Mouse (Mus musculus) cerebral cortex, adult 2 months (tissue): ENCODE results near the gene Tmem18.

Experiments used
- WGBS: fragments of 180-500 bp; shearing (Covaris S2); methylation state at CpG from one replicate; pipeline ENCODE4 v1.1.7; 2018; 5-methylcytosine and 5-hydroxymethylcytosine counted together

The Tmem18 gene

DNA sequence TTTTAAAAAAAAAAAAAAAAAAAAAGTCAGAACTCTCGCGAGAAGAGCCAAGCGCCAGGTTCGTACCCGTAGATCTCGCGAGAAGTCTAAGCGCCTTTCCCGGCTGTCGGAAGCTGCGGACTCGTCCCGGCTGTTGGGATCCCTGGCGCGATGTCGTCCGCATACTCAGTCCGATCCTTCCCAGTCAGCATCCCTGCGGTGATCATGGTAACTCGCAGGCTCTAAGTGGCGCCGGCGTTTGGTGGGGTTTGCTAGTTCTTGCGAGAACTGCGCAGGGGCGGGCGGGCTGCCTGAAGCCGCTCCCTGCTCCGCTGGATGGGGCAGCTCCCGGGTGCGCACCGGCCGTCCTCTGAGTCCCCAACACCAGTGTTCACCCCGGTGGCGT lies at the start of gene Tmem18:
Gene Tmem18, plus strand, starts transcription at position 71 of the 385 bp plus-strand sequence.
- under 1% methylated on average over 35 of the region's 35 CpGs for WGBS

DNA sequence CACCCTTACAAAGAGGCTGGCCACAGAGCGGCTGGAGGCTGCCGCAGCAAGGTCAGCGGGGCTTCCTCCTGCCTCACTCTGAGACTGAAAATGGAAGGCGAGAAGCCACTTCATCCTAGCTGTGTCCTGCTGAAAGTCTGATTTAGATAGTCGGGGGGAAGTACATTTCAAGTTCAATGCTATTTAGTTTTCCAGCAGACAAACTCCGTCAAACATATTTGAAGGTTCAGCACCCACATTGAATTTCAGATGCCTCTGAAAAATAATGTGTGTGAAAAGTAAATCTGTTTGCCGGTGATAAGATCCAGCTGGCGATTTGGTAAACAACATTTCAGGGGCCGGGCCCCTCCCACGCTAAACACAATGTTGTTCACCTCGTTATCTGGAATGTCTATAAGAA lies 22.8 kb upstream of the Tmem18 start:
- WGBS, result 35% methylated on average over 11 of the region's 11 CpGs

- WGBS, result 74% methylated on average over 4 of the region's 4 CpGs
Observed at GRCm38 (mm10) chr12:30572075-30572474, 12.2 kb upstream of the Tmem18 start.

DNA sequence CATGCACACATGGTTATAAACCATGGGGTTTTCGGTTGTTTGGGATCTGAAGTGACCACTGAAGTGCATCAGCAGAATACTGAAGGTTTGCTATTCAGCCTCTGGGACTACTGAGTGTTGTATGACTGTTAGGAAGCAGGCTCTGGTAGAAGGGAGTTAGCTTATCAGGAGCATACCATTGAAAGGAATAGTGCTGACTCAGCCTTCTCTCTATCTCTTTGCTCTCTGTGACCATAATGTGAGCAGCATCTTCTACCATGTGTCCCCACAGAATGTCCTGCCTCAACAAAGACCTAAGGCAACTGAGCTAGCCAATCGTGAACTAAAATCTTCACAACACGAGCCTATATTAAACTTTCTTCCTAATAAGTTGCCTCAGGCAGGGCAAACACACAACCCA lies 8.3 kb upstream of the Tmem18 start:
- WGBS, result 83% methylated on average over 3 of the region's 3 CpGs

- 12% methylated on average over 5 of the region's 5 CpGs for WGBS
Observed at GRCm38 (mm10) chr12:30578019-30578418, 6.2 kb upstream of the Tmem18 start.

DNA sequence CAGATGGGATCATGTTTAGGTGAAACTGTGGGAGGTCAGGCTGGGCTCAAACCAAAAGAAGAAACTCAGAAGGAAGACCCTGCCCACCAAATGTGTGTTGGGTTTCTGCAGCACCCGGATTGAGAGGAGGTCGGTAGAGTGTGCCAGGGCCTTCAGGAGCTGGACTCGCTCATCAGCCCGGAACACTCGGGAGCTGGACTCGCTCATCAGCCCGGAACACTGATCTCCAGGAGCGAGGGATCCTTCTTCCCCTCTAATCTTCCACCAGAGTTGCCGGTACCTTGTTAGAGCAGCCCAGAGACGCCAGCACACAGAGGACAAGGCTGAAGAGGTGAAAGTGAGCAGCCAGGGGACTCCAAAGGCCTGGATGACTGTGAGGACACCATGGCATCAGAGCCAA lies 2.9 kb upstream of the Tmem18 start:
- WGBS, result 90% methylated on average over 10 of the region's 10 CpGs

DNA sequence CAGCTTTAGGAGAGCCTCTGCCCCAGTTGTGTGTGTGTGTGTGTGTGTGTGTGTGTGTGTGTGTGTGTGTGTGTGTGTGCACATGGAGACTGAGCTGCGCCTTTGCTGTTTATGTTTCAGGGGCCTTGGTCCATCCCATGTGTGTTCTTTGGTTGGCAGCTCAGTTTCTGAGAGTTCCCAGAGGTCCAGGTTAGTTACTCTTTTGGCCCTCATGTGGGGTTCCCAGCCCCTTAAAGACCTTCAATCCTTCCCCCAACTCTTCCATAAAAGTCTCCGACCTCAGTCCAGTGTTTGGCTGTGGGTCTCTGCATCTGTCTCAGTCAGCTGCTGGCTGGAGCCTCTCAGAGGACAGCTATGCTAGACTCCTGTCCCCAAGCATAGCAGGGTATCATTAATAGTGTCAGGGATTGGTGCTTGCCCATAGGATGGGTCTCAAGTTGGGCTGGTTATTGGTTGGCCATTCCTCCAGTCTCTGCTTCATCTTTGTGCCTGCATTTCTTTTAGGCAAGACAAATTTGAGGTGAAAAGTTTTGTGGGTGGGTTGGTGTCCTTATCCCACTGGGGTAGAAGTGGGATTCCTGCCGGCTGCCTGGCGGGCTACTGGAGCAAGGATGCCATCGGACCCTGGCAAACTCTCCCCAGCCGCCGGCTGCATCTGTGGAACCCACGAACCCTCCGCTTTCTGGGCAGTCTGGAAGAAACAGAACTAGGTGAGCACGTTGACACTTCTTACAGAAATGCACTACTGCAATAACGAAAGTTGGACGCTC lies 455 bp upstream of the Tmem18 start:
- 13% methylated on average over 12 of the region's 12 CpGs for WGBS

DNA sequence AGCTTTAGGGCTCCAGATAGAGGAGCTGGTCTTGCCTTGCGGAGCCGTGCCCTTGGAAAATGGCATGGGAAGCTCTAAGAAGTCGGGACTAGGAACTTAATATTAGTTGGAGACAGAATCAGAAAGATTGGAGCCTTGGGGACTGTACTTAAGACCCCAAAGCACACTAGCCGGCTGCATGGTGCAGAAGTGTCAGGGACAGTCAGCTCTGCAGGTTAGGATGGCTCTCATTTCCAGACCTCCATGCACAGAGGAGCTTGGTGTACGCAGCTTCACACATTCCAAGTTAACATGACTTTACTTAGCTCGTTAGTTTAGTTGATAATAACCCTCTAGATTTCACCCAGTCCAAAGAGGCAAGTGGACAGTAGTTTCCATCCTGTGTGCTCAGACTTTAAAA lies 637 bp downstream of the Tmem18 start:
- WGBS, result 6% methylated on average over 6 of the region's 6 CpGs

DNA sequence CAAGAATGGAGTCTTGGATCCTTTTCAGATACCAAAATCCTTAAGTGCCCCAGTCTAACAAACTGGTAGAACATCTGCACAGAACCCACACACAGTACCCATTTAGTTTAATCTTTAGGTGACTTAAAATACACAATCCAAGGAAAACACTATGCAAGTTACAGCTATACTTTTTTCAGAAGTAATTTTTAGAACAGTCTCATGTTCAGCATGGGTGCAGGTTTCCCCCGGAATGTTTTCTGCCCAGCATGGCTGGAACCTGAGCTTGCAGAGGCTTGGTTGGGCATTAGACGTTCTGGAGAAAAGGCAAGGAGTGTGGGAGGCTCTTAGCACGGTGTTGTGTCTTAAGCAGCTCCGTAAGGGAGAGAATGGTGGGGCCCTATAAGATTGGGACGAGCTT lies 7.6 kb downstream of the Tmem18 start:
- WGBS, result 55% methylated on average over 5 of the region's 5 CpGs

GRCm38 (mm10) chr12:30596818-30597407 lies 12.7 kb downstream of the Tmem18 start:
- WGBS, result 43% methylated on average over 8 of the region's 8 CpGs

DNA sequence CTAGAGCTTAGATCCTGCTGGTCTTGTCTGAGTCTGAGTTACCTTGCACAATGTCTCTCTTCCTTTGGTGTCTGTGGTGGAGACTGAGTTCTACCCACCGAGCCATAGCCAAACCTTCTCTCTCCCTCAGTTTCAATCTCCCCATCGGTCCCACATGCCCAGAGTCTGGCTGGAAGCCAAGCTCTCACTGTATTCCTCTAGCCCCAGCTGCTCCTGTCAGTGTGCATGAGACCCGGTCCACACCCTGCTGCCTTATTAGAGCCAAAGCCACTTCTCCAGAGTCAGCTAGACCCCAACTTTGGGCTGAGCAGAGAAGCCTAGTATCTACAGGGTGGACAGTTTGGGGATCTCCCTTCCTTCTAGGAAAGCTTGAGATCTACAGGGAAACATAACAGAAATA lies 14.7 kb downstream of the Tmem18 start:
- 37% methylated on average over 3 of the region's 3 CpGs for WGBS

GRCm38 (mm10) chr12:30599474-30599873 lies 15.2 kb downstream of the Tmem18 start:
- 57% methylated on average over 2 of the region's 2 CpGs for WGBS

- WGBS, result 71% methylated on average over 2 of the region's 2 CpGs
Observed at GRCm38 (mm10) chr12:30599997-30600396, 15.8 kb downstream of the Tmem18 start.

GRCm38 (mm10) chr12:30604012-30604411 lies 19.8 kb downstream of the Tmem18 start:
- WGBS, result 60% methylated on average over 9 of the region's 9 CpGs

- 80% methylated on average over 6 of the region's 6 CpGs for WGBS
Observed at GRCm38 (mm10) chr12:30604876-30605275, 20.6 kb downstream of the Tmem18 start.

- WGBS, result 95% methylated on average over 6 of the region's 6 CpGs
Observed at GRCm38 (mm10) chr12:30605941-30606340, 21.7 kb downstream of the Tmem18 start.

DNA sequence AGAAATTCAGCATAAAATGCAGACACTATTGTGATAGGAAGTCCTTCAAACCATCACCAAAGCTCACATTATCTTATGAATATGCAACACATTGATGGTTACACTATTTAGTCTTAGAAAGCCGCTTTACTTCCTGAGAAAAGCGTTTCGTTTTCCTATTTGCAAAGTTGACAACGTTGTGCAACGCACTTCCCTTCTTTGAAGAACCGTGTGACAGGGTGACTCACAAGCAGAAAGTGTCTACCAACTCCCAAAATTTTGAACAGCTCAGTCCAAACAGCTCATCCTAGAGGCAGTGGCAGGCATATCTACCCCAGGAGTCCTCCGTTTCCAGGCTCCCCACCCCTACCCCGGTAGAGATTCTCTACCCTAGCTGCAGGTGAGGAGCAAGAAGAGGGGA lies 22.5 kb downstream of the Tmem18 start:
- WGBS, result 55% methylated on average over 8 of the region's 8 CpGs

DNA sequence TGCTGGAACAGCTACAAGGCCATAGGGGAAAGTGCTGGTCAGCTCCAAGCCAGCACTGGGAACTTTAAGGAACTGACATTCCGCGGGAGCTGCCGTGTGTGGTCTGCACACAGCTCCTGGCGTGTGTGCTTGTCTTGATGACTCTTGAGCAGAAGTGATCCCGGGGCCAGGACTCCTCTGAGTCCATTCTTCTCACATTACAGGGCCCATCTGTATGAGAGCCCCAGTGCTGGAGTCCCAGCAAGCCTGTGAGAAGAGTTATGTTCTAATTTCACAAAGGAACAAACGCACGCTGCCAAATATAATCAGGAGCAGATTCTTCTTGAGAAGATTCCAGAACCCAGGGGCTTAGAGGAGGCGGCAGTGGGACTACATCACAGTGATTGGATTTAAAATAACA lies 34.2 kb downstream of the Tmem18 start:
- WGBS, result 34% methylated on average over 8 of the region's 8 CpGs

DNA sequence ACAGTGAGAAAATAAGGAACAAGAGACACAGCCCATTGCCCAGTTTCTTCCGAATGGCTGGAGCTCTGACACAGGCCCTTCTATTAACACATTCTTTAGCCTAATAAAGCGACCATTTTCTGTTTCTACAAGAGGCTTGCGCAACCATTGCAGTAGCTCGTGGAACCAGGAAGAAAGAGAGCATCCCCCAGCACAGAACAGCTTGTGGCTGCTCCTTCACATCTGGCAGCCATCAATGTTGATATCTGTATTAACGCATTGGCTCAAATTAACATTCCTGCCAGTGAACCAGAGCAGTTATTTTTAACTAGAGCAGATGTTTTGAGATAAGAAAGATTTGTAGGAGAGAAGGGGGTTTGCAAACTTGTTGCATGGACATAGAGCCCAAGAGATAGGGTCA lies 44.2 kb downstream of the Tmem18 start:
- 70% methylated on average over 5 of the region's 5 CpGs for WGBS
